Mouse (Mus musculus) C2C12 (cell line): ENCODE results near the gene Slc9a7. TPM values are rescaled to one million over a fixed set of nuclear protein-coding genes. Genes with fewer than 3 reads are reported as not detected.

Source experiments
- H3K27me3 ChIP-seq: one replicate; pipeline ENCODE4 v1.6.1; 2011; ENCODE audit not compliant: control insufficient read depth, insufficient read depth, insufficient read length
- H3K36me3 ChIP-seq: one replicate; pipeline ENCODE4 v1.6.1; 2011; ENCODE audit not compliant: control insufficient read depth, insufficient read depth
- H3K4me3 ChIP-seq: one replicate; pipeline ENCODE4 v1.5.1; 2011; ENCODE audit warnings: mild to moderate bottlenecking, control low read depth; ENCODE audit not compliant: poor library complexity, insufficient read depth, severe bottlenecking
- H3K79me2 ChIP-seq: one replicate; pipeline ENCODE4 v1.6.1; 2011; ENCODE audit not compliant: control insufficient read depth, insufficient read depth
- H3K79me3 ChIP-seq: one replicate; pipeline ENCODE4 v1.6.1; 2011; ENCODE audit warnings: low read depth, control low read depth
- H3ac ChIP-seq: one replicate; pipeline ENCODE3; 2011; ENCODE audit warnings: low read depth; ENCODE audit not compliant: control insufficient read depth, insufficient read length
- CEBPB ChIP-seq: IDR thresholded peaks from one replicate; pipeline ENCODE4 v1.6.1; 2011; ENCODE audit warnings: low read depth, mild to moderate bottlenecking, control low read depth, moderate library complexity
- CTCF ChIP-seq: IDR thresholded peaks from one replicate; pipeline ENCODE4 v1.5.1; 2011; ENCODE audit not compliant: control insufficient read depth, insufficient read depth, insufficient read length
- FOSL1 ChIP-seq: IDR thresholded peaks from one replicate; pipeline ENCODE4 v1.8.0; 2011; ENCODE audit warnings: mild to moderate bottlenecking, low read length; ENCODE audit not compliant: poor library complexity, insufficient read depth, severe bottlenecking
- MAX ChIP-seq: IDR thresholded peaks from one replicate; pipeline ENCODE4 v1.6.1; 2011; ENCODE audit warnings: mild to moderate bottlenecking, control low read depth
- MYOD1 ChIP-seq: IDR thresholded peaks from one replicate; pipeline ENCODE4 v1.6.1; 2011; ENCODE audit warnings: low read depth; ENCODE audit not compliant: control insufficient read depth, insufficient read length
- MYOG ChIP-seq: IDR thresholded peaks from one replicate; pipeline ENCODE4 v1.6.1; 2011; ENCODE audit not compliant: control insufficient read depth, insufficient read length; ENCODE audit errors: extremely low read depth
- USF1 ChIP-seq: IDR thresholded peaks from one replicate; pipeline ENCODE4 v1.6.1; 2011; ENCODE audit warnings: low read depth, mild to moderate bottlenecking, control low read depth, moderate library complexity
- long read RNA-seq, 2 experiments: library from polyadenylated mRNA; unstranded; transcript quantifications; one replicate each; pipeline ENCODE4 v2.0.0; 2019 to 2020
- polyA plus RNA-seq: library from polyadenylated mRNA; unstranded; fragments of >200 nt; fragmentation: generic; extraction: Trizol; gene quantifications from one replicate; pipeline ENCODE4 v1.2.1, GENCODE M21; 2012; ENCODE audit warnings: missing spikeins

Gene Slc9a7
- 0.02 TPM for polyA plus RNA-seq
- long read RNA-seq, experiment 1, partial matches to known transcripts: 1 of 1 reads
- long read RNA-seq, experiment 1, other reads (novel, unspliced or antisense): 0 of 1 reads
- long read RNA-seq, experiment 2, partial matches to known transcripts: 0 of 1 reads
- long read RNA-seq, experiment 2, other reads (novel, unspliced or antisense): 0 of 1 reads

GRCm38 (mm10) chrX:20291282-20292039, at the start of gene Slc9a7:
Gene Slc9a7, minus strand, starts transcription at chrX:20291807.
- Histone ChIP-seq H3K36me3 (no peaks in the 10 kb centered on the region), H3ac (no peak within 1 kb of the TSS), H3K27me3 (peaks cover 14% of the 10 kb centered on the region), H3K79me2 (no peaks in the 10 kb centered on the region), H3K4me3 (no peak within 1 kb of the TSS), H3K79me3 (no peaks in the 10 kb centered on the region)
- TF ChIP-seq USF1: no peak
- TF ChIP-seq MAX: no peak
- no peak for TF ChIP-seq MYOD1
- no peak for TF ChIP-seq MYOG
- no peak for TF ChIP-seq CEBPB
- no peak for TF ChIP-seq FOSL1
- TF ChIP-seq CTCF: no peak

- no peaks in the 10 kb centered on the region for H3K36me3 ChIP-seq
- TF ChIP-seq MYOG (no peak), CEBPB (no peak), MAX (no peak), USF1 (no peak), MYOD1 (no peak), CTCF (no peak), FOSL1 (no peak)
Observed at GRCm38 (mm10) chrX:20335722-20336121, 44.1 kb upstream of the Slc9a7 start.

DNA sequence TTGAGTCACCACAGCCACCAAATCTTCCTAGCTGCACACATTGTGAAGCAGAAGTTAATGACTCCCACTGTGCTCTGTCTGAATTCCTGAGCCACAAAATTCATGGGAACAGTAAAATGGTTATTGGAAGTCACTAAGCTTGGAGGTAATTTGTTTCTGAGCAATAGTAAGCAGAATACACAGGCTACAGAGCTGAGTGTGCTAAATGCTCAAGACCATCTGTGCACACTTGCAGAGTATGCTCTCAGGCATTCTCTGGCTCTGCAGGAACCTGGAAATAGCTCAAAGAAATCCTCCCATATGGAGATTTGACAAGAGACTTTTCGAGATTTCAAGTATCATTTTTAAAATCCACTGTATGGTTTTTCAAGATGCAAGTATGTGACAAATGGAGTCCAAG, 41.1 kb upstream of the Slc9a7 start:
- Histone ChIP-seq H3K27me3 (no peaks in the 10 kb centered on the region), H3ac (no peak overlapping the region), H3K79me2 (no peaks in the 10 kb centered on the region), H3K36me3 (no peaks in the 10 kb centered on the region), H3K79me3 (no peaks in the 10 kb centered on the region), H3K4me3 (no peak overlapping the region)
- TF ChIP-seq MYOD1 (no peak), USF1 (no peak), CTCF (no peak), FOSL1 (no peak), CEBPB (no peak), MYOG (no peak), MAX (no peak)

More at GRCm38 (mm10) chrX:20335722-20336121, 44.1 kb upstream of the Slc9a7 start:
- H3K79me3 ChIP-seq: no peaks in the 10 kb centered on the region
- no peak overlapping the region for H3K4me3 ChIP-seq
- no peaks in the 10 kb centered on the region for H3K79me2 ChIP-seq
- H3K27me3 ChIP-seq: no peaks in the 10 kb centered on the region
- H3ac ChIP-seq: no peak overlapping the region

DNA sequence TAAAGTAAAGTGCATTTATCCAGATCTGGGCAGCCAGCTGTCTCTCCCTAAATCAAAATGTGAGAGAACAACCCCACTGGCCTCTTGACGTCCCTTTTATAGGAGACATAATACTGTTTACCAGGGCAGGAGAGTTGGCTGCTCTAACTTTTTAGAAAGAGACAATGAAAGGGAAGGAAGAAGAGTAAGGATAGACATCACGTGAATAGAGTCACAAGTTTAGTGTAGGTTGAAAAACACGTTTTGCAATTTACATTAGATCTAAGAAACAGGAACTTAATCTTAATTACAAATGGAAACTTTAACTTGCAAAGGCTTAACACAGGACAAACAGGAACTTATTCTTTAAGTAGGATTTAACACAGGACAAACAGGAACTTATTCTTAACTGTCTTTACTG, 15.6 kb upstream of the Slc9a7 start:
- H3ac ChIP-seq: no peak overlapping the region
- H3K4me3 ChIP-seq: no peak overlapping the region
- TF ChIP-seq CTCF (no peak), MYOD1 (no peak), USF1 (no peak), MAX (no peak), CEBPB (no peak), FOSL1 (no peak)
- no peaks in the 10 kb centered on the region for H3K27me3 ChIP-seq
- H3K36me3 ChIP-seq: no peaks in the 10 kb centered on the region
- H3K79me2 ChIP-seq: no peaks in the 10 kb centered on the region
- no peaks in the 10 kb centered on the region for H3K79me3 ChIP-seq

DNA sequence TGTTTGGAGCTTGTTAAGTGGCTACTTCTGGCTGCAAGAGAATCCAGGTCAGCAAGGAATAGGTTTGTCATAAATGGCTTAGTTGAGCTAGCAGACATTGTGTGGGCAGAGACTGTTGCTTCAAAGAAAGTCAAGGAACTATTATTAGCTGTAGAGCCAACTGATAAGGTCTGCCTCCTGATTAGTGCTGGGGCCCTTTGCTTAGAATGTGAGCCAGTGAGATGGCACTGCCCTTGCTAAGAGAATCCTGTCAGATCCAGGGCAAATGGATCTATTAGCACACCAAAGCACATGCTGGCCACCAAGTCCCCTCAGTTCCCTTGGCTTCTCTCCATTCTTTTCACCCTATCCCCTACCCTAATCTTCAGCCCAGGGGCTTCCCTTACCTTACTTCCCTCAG, 14.3 kb upstream of the Slc9a7 start:
- Histone ChIP-seq H3K79me2 (no peaks in the 10 kb centered on the region), H3K36me3 (no peaks in the 10 kb centered on the region), H3K79me3 (no peaks in the 10 kb centered on the region), H3K27me3 (no peaks in the 10 kb centered on the region), H3ac (no peak overlapping the region), H3K4me3 (no peak overlapping the region)
- no peak for TF ChIP-seq CTCF
- no peak for TF ChIP-seq CEBPB
- TF ChIP-seq FOSL1: no peak
- TF ChIP-seq MYOD1: no peak
- no peak for TF ChIP-seq USF1
- TF ChIP-seq MAX: no peak

DNA sequence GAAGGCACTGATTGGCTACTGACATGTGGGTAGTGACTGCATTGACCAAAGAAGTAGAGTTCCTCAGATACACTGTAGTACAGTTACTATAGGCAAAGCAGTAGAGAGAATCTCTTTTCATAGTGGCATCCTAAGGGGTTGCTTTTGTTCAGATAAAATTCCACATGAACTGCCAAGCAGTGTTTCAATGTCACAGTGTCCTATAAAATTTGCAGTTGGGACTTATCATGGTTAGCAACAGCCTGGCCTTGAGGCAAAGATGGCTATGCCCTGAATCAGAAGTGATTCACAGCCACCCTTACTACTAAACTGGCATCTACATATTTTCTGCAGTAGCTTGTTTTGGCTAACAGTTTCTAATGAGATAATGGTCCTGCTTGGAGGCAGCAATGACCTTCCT, 11.7 kb upstream of the Slc9a7 start:
- Histone ChIP-seq H3K27me3 (no peaks in the 10 kb centered on the region), H3K36me3 (no peaks in the 10 kb centered on the region), H3K79me3 (no peaks in the 10 kb centered on the region), H3ac (no peak overlapping the region), H3K79me2 (no peaks in the 10 kb centered on the region), H3K4me3 (no peak overlapping the region)
- TF ChIP-seq MYOG (no peak), MAX (no peak), MYOD1 (no peak), USF1 (no peak), FOSL1 (no peak), CEBPB (no peak), CTCF (no peak)
